Mouse (Mus musculus): ENCODE data around the gene Trim15. TPM values are rescaled to one million over a fixed set of nuclear protein-coding genes. Genes with fewer than 3 reads are reported as not detected.

The Trim15 gene
- 6.8 and 15.1 TPM in 2 replicates for polyA plus RNA-seq (2012; rRNA removed)

DNA sequence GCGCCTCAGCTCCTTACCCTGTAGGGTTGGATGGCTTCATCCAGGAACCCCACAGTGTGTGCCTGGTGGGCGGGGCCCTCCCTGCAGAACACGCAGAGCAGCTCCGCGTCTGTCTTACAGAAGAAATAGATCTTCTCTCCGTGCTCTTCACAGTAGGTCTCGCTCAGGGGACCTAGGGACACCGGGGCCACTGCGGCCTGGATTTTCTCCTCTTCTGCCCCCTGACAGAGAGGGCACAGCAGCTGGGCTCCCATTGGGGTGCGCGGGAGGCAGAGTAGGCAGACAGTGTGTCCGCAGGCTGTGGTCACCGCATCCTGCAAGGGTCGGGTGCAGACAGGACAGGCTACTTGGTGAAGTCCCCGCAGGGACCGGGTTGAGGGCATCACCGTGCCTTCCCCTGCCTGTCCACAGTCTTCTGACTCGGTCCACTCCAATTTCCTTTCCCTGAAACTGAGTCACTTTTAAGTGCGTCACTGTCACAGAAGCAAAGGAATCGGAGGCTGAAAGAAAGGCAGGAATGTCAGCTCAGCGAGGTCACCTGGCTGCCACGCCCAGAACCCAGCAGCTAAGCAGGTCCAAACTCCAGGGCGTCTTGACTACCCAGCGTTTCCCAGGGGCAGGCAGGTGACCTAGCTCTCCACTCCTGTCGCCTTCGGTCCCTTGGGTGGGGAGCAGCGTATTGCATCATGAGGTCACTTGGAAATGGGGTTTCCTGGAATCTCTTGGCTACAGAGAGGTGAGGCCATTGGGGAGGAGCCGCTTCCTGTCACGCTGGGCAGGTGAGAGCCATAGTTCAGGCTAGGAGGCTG is at the start of gene Trim15:
Gene Trim15, minus strand, starts transcription at position 492 of the 809 bp plus-strand sequence.

DNA sequence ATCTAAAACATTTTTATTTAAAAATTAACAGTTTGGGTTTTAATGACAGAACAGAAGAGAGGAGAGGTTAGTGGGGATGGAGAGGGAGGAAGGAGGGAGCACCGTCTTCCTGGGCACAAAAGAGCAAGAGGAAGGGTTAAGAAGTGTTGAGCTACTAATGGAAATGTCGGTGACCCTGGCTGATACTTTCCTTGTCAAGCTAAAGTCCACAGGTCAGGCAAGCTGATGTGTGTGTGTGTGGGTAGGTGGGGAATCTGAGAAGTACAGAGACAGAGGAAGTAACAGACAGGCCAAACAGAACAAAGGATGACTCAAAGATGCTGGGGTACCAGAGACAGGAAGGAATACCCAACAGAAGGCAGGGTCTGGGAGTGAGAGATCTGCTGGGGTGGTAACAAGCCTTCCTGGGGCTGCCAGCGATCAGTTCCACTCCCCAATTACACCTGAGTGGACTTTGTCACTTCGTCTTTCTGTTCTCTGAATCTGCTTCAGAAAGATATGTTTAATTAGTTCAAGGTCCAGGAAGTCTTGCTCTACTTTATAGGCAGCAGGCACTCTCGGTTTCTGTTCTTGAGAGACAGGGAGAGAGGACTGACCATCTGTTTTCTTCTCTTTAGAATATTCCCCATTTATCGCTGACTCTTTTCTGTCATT is 30.7 kb upstream of the Trim15 start, which contains the start of gene Trim31:
Gene Trim31, plus strand, starts transcription at position 567 of the 654 bp plus-strand sequence.

DNA sequence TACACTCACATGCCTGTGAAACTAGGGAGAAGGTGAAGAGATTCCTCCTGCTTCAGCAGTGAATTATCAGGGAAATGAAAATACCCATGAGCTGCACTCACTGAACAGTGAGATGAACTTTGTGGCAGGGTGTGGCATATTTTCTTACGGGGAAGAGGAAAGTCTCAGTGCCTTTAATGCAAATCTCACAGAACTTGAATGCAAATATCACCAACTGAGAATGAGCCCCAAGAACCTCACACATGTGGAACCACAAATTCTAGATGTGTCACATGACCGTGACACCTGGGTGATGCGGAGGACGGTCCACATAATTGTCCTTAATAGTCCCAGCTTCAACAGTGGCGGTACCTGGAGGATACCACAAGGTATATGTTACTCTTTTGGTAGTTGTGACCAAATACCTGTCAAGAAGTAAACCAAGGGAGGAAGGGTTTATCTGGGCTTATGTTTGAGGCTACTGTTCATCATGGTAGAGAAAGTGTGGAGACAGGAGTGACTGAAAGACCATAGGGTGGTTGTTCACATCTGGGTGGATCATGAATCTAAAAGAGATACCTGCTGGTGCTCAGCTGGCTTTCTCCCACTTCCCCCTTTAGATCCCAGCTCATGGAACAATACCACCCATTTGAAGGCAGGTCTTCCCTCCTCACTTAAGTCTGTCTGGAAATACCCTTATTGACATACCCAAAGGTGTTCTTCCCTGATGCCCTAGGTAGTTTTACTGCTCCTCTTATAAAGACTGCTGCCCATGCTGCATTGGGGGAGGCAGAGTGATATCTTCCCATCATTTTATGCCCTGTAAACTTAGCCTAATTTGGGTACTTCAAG is 23.3 kb upstream of the Trim15 start, which contains the start of gene Trim40:
Gene Trim40, minus strand, starts transcription at position 51 of the 831 bp plus-strand sequence.

DNA sequence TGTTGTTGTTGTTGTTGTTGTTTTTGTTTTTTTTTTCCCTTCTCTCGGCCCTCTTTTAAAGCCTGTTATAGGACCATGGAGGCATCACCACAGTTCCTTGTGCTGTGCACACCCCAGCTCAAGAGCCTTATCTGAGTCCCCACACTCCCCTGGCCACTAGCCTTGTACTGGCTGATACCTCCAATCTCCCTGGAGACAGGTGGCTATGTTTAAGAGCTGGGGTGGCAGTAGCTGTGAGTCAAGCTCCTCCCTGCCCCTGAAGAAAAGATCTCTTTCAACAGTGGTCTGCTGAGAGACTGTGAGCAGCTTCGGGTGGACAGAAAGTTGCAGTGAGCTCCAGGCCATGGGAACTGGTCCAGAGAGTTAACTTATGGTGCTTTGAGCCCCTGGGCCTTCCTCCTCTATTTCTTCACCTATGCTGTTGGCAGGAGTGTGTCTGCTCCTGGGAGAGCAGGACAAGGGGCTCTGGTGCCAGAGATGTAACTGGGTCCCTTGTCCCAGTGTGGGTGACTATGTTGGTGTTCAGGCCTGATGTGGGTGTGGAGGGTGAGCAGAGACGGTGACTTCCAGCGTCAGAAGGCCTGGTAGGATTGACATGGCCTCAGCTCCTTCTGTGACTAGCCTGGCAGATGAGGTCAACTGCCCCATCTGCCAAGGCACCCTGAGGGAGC is 2.4 kb upstream of the Trim15 start, which contains the start of gene Trim10:
Gene Trim10, plus strand, starts transcription at position 291 of the 671 bp plus-strand sequence.

DNA sequence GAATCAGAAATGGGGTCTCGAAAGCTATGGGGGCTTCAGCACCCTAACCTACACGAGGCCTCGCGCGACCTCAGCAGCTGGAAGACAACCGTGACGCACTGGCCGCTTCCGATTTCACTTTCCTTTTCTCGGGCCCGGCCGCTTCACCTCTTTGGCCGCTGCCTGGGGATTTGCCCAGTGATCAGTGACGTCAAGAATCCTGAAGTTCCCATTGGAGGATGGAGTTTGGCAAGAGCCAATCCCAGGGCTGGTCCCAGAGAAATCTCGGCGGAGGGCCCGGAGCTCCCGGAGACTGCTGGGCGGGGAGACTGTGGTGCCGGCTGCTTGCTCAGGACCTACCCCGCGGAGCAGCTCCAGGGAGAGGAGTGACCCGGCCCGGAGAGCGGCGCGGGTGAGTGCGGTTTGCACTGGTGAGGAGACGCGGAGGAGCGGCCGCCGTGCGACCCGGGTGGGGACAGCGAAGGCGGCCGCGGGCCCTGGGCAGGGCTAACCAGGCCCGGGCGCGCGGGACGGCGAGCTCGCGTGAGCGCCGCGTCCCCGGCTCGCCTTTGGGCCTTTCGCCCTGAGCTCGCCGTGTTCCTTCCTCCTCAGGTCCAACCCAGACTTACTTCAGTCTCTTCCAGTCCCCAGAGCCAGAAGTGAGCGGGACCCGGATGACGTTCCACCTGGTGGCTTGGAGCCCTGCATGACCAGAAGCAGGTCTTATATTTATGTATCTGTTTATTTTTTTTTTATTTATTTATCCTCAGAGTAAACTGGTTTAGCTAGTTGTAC is 29.9 kb downstream of the Trim15 start, which contains the start of gene Trim26:
Gene Trim26, plus strand, starts transcription at position 261 of the 774 bp plus-strand sequence.

DNA sequence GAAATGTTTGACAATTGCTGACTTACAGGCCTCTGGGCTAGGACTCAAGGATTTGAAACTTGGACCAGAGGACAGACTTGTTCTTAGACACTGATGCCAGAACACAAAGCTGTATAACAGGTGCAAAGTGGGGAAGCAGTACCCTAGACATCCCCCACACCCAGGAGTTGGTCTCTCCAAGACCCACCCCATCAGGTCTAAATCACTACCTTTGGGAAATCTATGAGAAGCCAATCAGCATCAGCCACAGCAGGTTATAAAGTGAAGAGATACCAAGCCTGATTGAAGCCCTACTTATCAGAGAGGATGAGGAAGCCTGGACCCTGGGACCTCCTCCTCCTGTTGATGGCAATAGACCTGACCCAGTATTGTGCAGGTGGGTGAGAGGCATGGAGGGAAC is 55.1 kb downstream of the Trim15 start, which contains the start of gene H2-M10.6:
Gene H2-M10.6, plus strand, starts transcription at position 301 of the 400 bp plus-strand sequence.

Other genes with a start within 250 kb of the Trim15 start
- not detected in 2 replicates for gene H2-M9, start 224.5 kb downstream of the Trim15 start, polyA plus RNA-seq (2012; rRNA removed)
- not detected in 2 replicates for gene H2-M1, start 195.0 kb downstream of the Trim15 start, polyA plus RNA-seq (2012; rRNA removed)
- gene H2-M10.5, start 94.3 kb downstream of the Trim15 start, polyA plus RNA-seq (2012; rRNA removed), result not detected in 2 replicates
- gene H2-M10.6, start 55.0 kb downstream of the Trim15 start, polyA plus RNA-seq (2012; rRNA removed), result not detected in 2 replicates
- gene Trim26, start 30.1 kb downstream of the Trim15 start, polyA plus RNA-seq (2012; rRNA removed), result 36.0 and 41.7 TPM in 2 replicates
- not detected in 2 replicates for gene Trim10, start 2.4 kb upstream of the Trim15 start, polyA plus RNA-seq (2012; rRNA removed)
- 14.6 and 18.9 TPM in 2 replicates for gene Trim40, start 22.9 kb upstream of the Trim15 start, polyA plus RNA-seq (2012; rRNA removed)
- gene Trim31, start 30.9 kb upstream of the Trim15 start, polyA plus RNA-seq (2012; rRNA removed), result 18.0 and 23.9 TPM in 2 replicates
- gene Rnf39, start 75.7 kb upstream of the Trim15 start, polyA plus RNA-seq (2012; rRNA removed), result 38.9 and 42.9 TPM in 2 replicates
- gene Ppp1r11, start 84.5 kb upstream of the Trim15 start, polyA plus RNA-seq (2012; rRNA removed), result 45.1 and 56.4 TPM in 2 replicates
- gene Znrd1, start 91.3 kb upstream of the Trim15 start, polyA plus RNA-seq (2012; rRNA removed), result 19.3 and 25.8 TPM in 2 replicates
- 1.1 and 1.2 TPM in 2 replicates for gene Znrd1as, start 91.4 kb upstream of the Trim15 start, polyA plus RNA-seq (2012; rRNA removed)
- gene 2410137M14Rik, start 114.0 kb upstream of the Trim15 start, polyA plus RNA-seq (2012; rRNA removed), result not detected in 2 replicates
- 0.28 TPM in 1 of 2 replicates, not detected in the other for gene H2-M5, start 122.3 kb upstream of the Trim15 start, polyA plus RNA-seq (2012; rRNA removed)
- 1.7 and 1.9 TPM in 2 replicates for gene Zfp57, start 134.0 kb upstream of the Trim15 start, polyA plus RNA-seq (2012; rRNA removed)
- not detected in 2 replicates for gene Mog, start 156.2 kb upstream of the Trim15 start, polyA plus RNA-seq (2012; rRNA removed)
- 20.3 and 20.6 TPM in 2 replicates for gene Gabbr1, start 178.8 kb upstream of the Trim15 start, polyA plus RNA-seq (2012; rRNA removed)
- not detected in 2 replicates for gene Olfr90, start 221.3 kb upstream of the Trim15 start, polyA plus RNA-seq (2012; rRNA removed)
- gene Olfr91, start 231.1 kb upstream of the Trim15 start, polyA plus RNA-seq (2012; rRNA removed), result not detected in 2 replicates